Mouse (Mus musculus) stomach, postnatal 0 days (tissue): ENCODE measurements around the gene Gatb. TPM values are rescaled to one million over a fixed set of nuclear protein-coding genes. Genes with fewer than 3 reads are reported as not detected.

ENCODE experiments used
- ATAC-seq: fragments of 200-750 bp; cut with Nextera tagmentation; 2 replicates; pipeline ENCODE4 v1.8.0; 2017; ENCODE audit not compliant: low FRiP score, low TSS enrichment
- DNase-seq: peaks from one replicate; pipeline ENCODE4 v3.0.0-alpha.2; 2016; ENCODE audit warnings: low spot score
- H3K27ac ChIP-seq: fragments of 300-500 bp; sonication (generic); replicated peaks from 2 replicates; pipeline ENCODE4 v1.5.1; 2014; ENCODE audit warnings: mild to moderate bottlenecking, control low read depth
- H3K27me3 ChIP-seq: fragments of 300-500 bp; sonication (generic); 2 replicates; pipeline ENCODE4 v1.6.1; 2014; ENCODE audit warnings: low read length; ENCODE audit not compliant: control insufficient read depth, insufficient read depth
- H3K36me3 ChIP-seq: fragments of 300-500 bp; sonication (generic); 2 replicates; pipeline ENCODE4 v1.6.1; 2014; ENCODE audit warnings: low read length, mixed read lengths; ENCODE audit not compliant: control insufficient read depth, insufficient read depth
- H3K4me1 ChIP-seq: fragments of 300-500 bp; sonication (generic); replicated peaks from 2 replicates; pipeline ENCODE4 v1.6.1; 2014; ENCODE audit warnings: antibody characterized with exemption; ENCODE audit not compliant: control insufficient read depth, insufficient read depth
- H3K4me2 ChIP-seq: fragments of 300-500 bp; sonication (generic); replicated peaks from 2 replicates; pipeline ENCODE4 v1.6.1; 2014; ENCODE audit warnings: low read depth, mild to moderate bottlenecking, control low read depth, moderate library complexity
- H3K4me3 ChIP-seq: fragments of 300-500 bp; sonication (generic); 2 replicates; pipeline ENCODE4 v1.5.1; 2014; ENCODE audit warnings: low read depth, low read length, control low read depth
- H3K9ac ChIP-seq: fragments of 300-500 bp; sonication (generic); 2 replicates; pipeline ENCODE4 v1.6.1; 2014; ENCODE audit warnings: mild to moderate bottlenecking, low read length, control low read depth, mixed read lengths
- H3K9me3 ChIP-seq: fragments of 300-500 bp; sonication (generic); 2 replicates; pipeline ENCODE4 v1.6.1; 2016; ENCODE audit warnings: low read length; ENCODE audit not compliant: control insufficient read depth
- CTCF ChIP-seq: IDR thresholded peaks from 2 replicates; pipeline ENCODE4 v1.5.1; 2016; ENCODE audit warnings: antibody characterized with exemption, low read depth, mild to moderate bottlenecking, moderate library complexity
- EP300 ChIP-seq: optimal IDR thresholded peaks from 2 replicates; pipeline ENCODE3; 2016; ENCODE audit warnings: antibody characterized with exemption
- WGBS: fragments of 180-500 bp; shearing (Covaris S2); extraction: QIAGEN DNeasy Blood & Tissue Kit; methylation state at CpG from one replicate; pipeline ENCODE4 v1.1.7; 2014; 5-methylcytosine and 5-hydroxymethylcytosine counted together
- polyA plus RNA-seq: library from polyadenylated mRNA; unstranded; fragments of >200 nt; fragmentation: Nextera tagmentation; extraction: Ambion mirVana; gene quantifications from 2 replicates; pipeline ENCODE4 v1.2.1, GENCODE M21; 2015

Gene Gatb
- polyA plus RNA-seq, 1 experiment from 2014 or later = 14.3 TPM

- Histone ChIP-seq H3K36me3 (no peaks in the 10 kb centered on the region), H3K4me1 (no peaks in the 10 kb centered on the region), H3K27me3 (no peaks in the 10 kb centered on the region), H3K4me2 (no peak overlapping the region), H3K27ac (no peak overlapping the region), H3K9ac (no peak overlapping the region), H3K4me3 (no peak overlapping the region), H3K9me3 (no peaks in the 10 kb centered on the region)
- TF ChIP-seq CTCF (no peak), EP300 (no peak)
- 35% methylated on average over 2 of the region's 2 CpGs for WGBS
- DNase-seq = no peak
- peak; percentile 92 for ATAC-seq
Observed at GRCm38 (mm10) chr3:85588701-85589100, 14.8 kb downstream of the Gatb start.

- no peak overlapping the region for H3K9ac ChIP-seq
- no peaks in the 10 kb centered on the region for H3K36me3 ChIP-seq
- no peaks in the 10 kb centered on the region for H3K9me3 ChIP-seq
- no peak overlapping the region for H3K27ac ChIP-seq
- ATAC-seq = no peak
- no peak for DNase-seq
- WGBS = 79% methylated on average over 3 of the region's 3 CpGs
- TF ChIP-seq EP300 = no peak
- no peak for TF ChIP-seq CTCF
- no peak overlapping the region for H3K4me3 ChIP-seq
- H3K4me2 ChIP-seq = no peak overlapping the region
- no peaks in the 10 kb centered on the region for H3K4me1 ChIP-seq
- H3K27me3 ChIP-seq = no peaks in the 10 kb centered on the region
Observed at GRCm38 (mm10) chr3:85590090-85590754, 16.3 kb downstream of the Gatb start.

DNA sequence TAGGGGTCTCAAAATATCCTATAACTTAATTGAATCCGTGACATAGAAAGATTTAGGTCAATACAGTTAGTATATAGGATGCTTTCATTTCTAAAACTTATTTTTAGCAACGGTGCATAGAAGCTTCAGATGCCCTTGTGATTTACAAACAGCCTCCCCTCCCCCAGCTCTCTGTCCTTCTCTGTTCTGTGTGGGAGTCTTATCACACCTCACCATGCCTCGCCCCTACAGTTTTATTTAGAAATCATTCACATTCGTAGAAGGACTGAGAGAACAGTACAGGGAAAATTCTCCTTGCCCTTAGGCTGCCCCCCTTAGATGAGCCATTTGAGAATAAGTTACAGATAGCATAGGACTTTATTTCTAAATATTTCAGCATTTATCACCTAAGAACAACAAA is 18.1 kb downstream of the Gatb start:
- Histone ChIP-seq H3K9ac (no peak overlapping the region), H3K4me2 (no peak overlapping the region), H3K4me1 (no peaks in the 10 kb centered on the region), H3K36me3 (no peaks in the 10 kb centered on the region), H3K9me3 (no peaks in the 10 kb centered on the region), H3K27me3 (no peaks in the 10 kb centered on the region), H3K4me3 (no peak overlapping the region), H3K27ac (no peak overlapping the region)
- TF ChIP-seq EP300 = no peak
- no peak for TF ChIP-seq CTCF
- ATAC-seq = no peak
- WGBS = 65% methylated on average over 4 of the region's 4 CpGs
- DNase-seq = no peak

GRCm38 (mm10) chr3:85592640-85593252 is 18.8 kb downstream of the Gatb start:
- TF ChIP-seq CTCF = no peak
- no peak for TF ChIP-seq EP300
- DNase-seq = no peak
- Histone ChIP-seq H3K27me3 (no peaks in the 10 kb centered on the region), H3K27ac (no peak overlapping the region), H3K4me1 (no peaks in the 10 kb centered on the region), H3K9me3 (no peaks in the 10 kb centered on the region), H3K36me3 (no peaks in the 10 kb centered on the region), H3K4me2 (no peak overlapping the region), H3K4me3 (no peak overlapping the region), H3K9ac (no peak overlapping the region)
- ATAC-seq = no peak
- 85% methylated on average over 5 of the region's 5 CpGs for WGBS

- H3K9ac ChIP-seq = no peak overlapping the region
- H3K4me3 ChIP-seq = no peak overlapping the region
- TF ChIP-seq CTCF = no peak
- no peak for ATAC-seq
- H3K27ac ChIP-seq = no peak overlapping the region
- no peak overlapping the region for H3K4me2 ChIP-seq
- H3K36me3 ChIP-seq = no peaks in the 10 kb centered on the region
- no peak for DNase-seq
- H3K9me3 ChIP-seq = no peaks in the 10 kb centered on the region
- no peaks in the 10 kb centered on the region for H3K4me1 ChIP-seq
- WGBS = 63% methylated on average over 3 of the region's 3 CpGs
- no peaks in the 10 kb centered on the region for H3K27me3 ChIP-seq
Observed at GRCm38 (mm10) chr3:85594452-85594851, 20.5 kb downstream of the Gatb start.

- no peaks in the 10 kb centered on the region for H3K36me3 ChIP-seq
- WGBS = 71% methylated on average over 3 of the region's 3 CpGs
- no peaks in the 10 kb centered on the region for H3K9me3 ChIP-seq
- TF ChIP-seq EP300 (no peak), CTCF (no peak)
- H3K27ac ChIP-seq = no peak overlapping the region
- no peak overlapping the region for H3K4me2 ChIP-seq
- ATAC-seq (no peak), DNase-seq (no peak)
- no peak overlapping the region for H3K4me3 ChIP-seq
- no peak overlapping the region for H3K9ac ChIP-seq
- no peaks in the 10 kb centered on the region for H3K27me3 ChIP-seq
- no peaks in the 10 kb centered on the region for H3K4me1 ChIP-seq
Observed at GRCm38 (mm10) chr3:85599526-85599925, 25.6 kb downstream of the Gatb start.
